Mouse (Mus musculus): Measurements from ENCODE around the gene Tbx2.
A peak's percentile ranks its signal among the peaks of the same experiment; 100 is the strongest.

Tbx2 gene

GRCm38 (mm10) chr11:85814678-85815077 is 17.7 kb upstream of the Tbx2 start:
- no peak for DNase-seq (ENCODE audit: low read depth, low spot score)
- Histone ChIP-seq H3K36me3 (ENCODE audit: control insufficient read depth, insufficient read depth, low read length, poor library complexity, severe bottlenecking) (no peaks in the 10 kb centered on the region), H3K27me3 (ENCODE audit: control insufficient read depth, insufficient read depth, low read length, poor library complexity, severe bottlenecking) (no peaks in the 10 kb centered on the region)

GRCm38 (mm10) chr11:85816471-85816870 is 15.9 kb upstream of the Tbx2 start:
- Histone ChIP-seq H3K36me3 (ENCODE audit: control insufficient read depth, insufficient read depth, low read length, poor library complexity, severe bottlenecking) (no peaks in the 10 kb centered on the region), H3K27me3 (ENCODE audit: control insufficient read depth, insufficient read depth, low read length, poor library complexity, severe bottlenecking) (no peaks in the 10 kb centered on the region)
- no peak for DNase-seq (ENCODE audit: low read depth, low spot score)

- no peaks in the 10 kb centered on the region for H3K36me3 ChIP-seq (ENCODE audit: control insufficient read depth, insufficient read depth, low read length, poor library complexity, severe bottlenecking)
- no peak for DNase-seq (ENCODE audit: low read depth, low spot score)
- H3K27me3 ChIP-seq (ENCODE audit: control insufficient read depth, insufficient read depth, low read length, poor library complexity, severe bottlenecking), result no peaks in the 10 kb centered on the region
These were observed 13.9 kb upstream of the Tbx2 start for GRCm38 (mm10) chr11:85818401-85818800.

- no peak for DNase-seq (ENCODE audit: low read depth, low spot score)
- no peaks in the 10 kb centered on the region for H3K27me3 ChIP-seq (ENCODE audit: control insufficient read depth, insufficient read depth, low read length, poor library complexity, severe bottlenecking)
These were observed 11.4 kb upstream of the Tbx2 start for GRCm38 (mm10) chr11:85820959-85821358.

GRCm38 (mm10) chr11:85821659-85822058 is 10.7 kb upstream of the Tbx2 start:
- Histone ChIP-seq H3K36me3 (ENCODE audit: control insufficient read depth, insufficient read depth, low read length, poor library complexity, severe bottlenecking) (no peaks in the 10 kb centered on the region), H3K27me3 (ENCODE audit: control insufficient read depth, insufficient read depth, low read length, poor library complexity, severe bottlenecking) (no peaks in the 10 kb centered on the region)
- DNase-seq (ENCODE audit: low read depth, low spot score), result no peak

More at GRCm38 (mm10) chr11:85820959-85821358, 11.4 kb upstream of the Tbx2 start:
- H3K36me3 ChIP-seq (ENCODE audit: control insufficient read depth, insufficient read depth, low read length, poor library complexity, severe bottlenecking), result no peaks in the 10 kb centered on the region

GRCm38 (mm10) chr11:85823181-85823580 is 9.2 kb upstream of the Tbx2 start:
- DNase-seq (ENCODE audit: low read depth, low spot score), result peak; percentile 59
- Histone ChIP-seq H3K27me3 (ENCODE audit: control insufficient read depth, insufficient read depth, low read length, poor library complexity, severe bottlenecking) (no peaks in the 10 kb centered on the region), H3K36me3 (ENCODE audit: control insufficient read depth, insufficient read depth, low read length, poor library complexity, severe bottlenecking) (no peaks in the 10 kb centered on the region)

GRCm38 (mm10) chr11:85823794-85824193 is 8.6 kb upstream of the Tbx2 start:
- Histone ChIP-seq H3K36me3 (ENCODE audit: control insufficient read depth, insufficient read depth, low read length, poor library complexity, severe bottlenecking) (no peaks in the 10 kb centered on the region), H3K27me3 (ENCODE audit: control insufficient read depth, insufficient read depth, low read length, poor library complexity, severe bottlenecking) (no peaks in the 10 kb centered on the region)
- no peak for DNase-seq (ENCODE audit: low read depth, low spot score)

GRCm38 (mm10) chr11:85825031-85825430 is 7.3 kb upstream of the Tbx2 start:
- no peak for DNase-seq (ENCODE audit: low read depth, low spot score)
- Histone ChIP-seq H3K27me3 (ENCODE audit: control insufficient read depth, insufficient read depth, low read length, poor library complexity, severe bottlenecking) (no peaks in the 10 kb centered on the region), H3K36me3 (ENCODE audit: control insufficient read depth, insufficient read depth, low read length, poor library complexity, severe bottlenecking) (no peaks in the 10 kb centered on the region)

- H3K36me3 ChIP-seq (ENCODE audit: control insufficient read depth, insufficient read depth, low read length, poor library complexity, severe bottlenecking), result no peaks in the 10 kb centered on the region
- H3K27me3 ChIP-seq (ENCODE audit: control insufficient read depth, insufficient read depth, low read length, poor library complexity, severe bottlenecking), result no peaks in the 10 kb centered on the region
- no peak for DNase-seq (ENCODE audit: low read depth, low spot score)
These were observed 6.5 kb upstream of the Tbx2 start for GRCm38 (mm10) chr11:85825823-85826222.

GRCm38 (mm10) chr11:85827342-85827741 is 5.0 kb upstream of the Tbx2 start:
- peaks cover 3% of the 10 kb centered on the region; the same call in 1 of the 2 replicates for H3K27me3 ChIP-seq (ENCODE audit: control insufficient read depth, insufficient read depth, low read length, poor library complexity, severe bottlenecking)
- DNase-seq (ENCODE audit: low read depth, low spot score), result no peak
- no peaks in the 10 kb centered on the region for H3K36me3 ChIP-seq (ENCODE audit: control insufficient read depth, insufficient read depth, low read length, poor library complexity, severe bottlenecking)

GRCm38 (mm10) chr11:85828691-85829519 is 3.4 kb upstream of the Tbx2 start:
- no peaks in the 10 kb centered on the region for H3K36me3 ChIP-seq (ENCODE audit: control insufficient read depth, insufficient read depth, low read length, poor library complexity, severe bottlenecking)
- DNase-seq (ENCODE audit: low read depth, low spot score), result no peak
- peaks cover 3% of the 10 kb centered on the region; the same call in 1 of the 2 replicates for H3K27me3 ChIP-seq (ENCODE audit: control insufficient read depth, insufficient read depth, low read length, poor library complexity, severe bottlenecking)

GRCm38 (mm10) chr11:85829520-85830440 is 2.6 kb upstream of the Tbx2 start:
- no peak for DNase-seq (ENCODE audit: low read depth, low spot score)
- Histone ChIP-seq H3K27me3 (ENCODE audit: control insufficient read depth, insufficient read depth, low read length, poor library complexity, severe bottlenecking) (peaks cover 3% of the 10 kb centered on the region; the same call in 1 of the 2 replicates), H3K36me3 (ENCODE audit: control insufficient read depth, insufficient read depth, low read length, poor library complexity, severe bottlenecking) (no peaks in the 10 kb centered on the region)

- no peaks in the 10 kb centered on the region for H3K36me3 ChIP-seq (ENCODE audit: control insufficient read depth, insufficient read depth, low read length, poor library complexity, severe bottlenecking)
- peaks cover 3% of the 10 kb centered on the region for H3K27me3 ChIP-seq (ENCODE audit: control insufficient read depth, insufficient read depth, low read length, poor library complexity, severe bottlenecking)
- no peak for DNase-seq (ENCODE audit: low read depth, low spot score)
These were observed 1.4 kb upstream of the Tbx2 start for GRCm38 (mm10) chr11:85830901-85831341.

- no peak for DNase-seq (ENCODE audit: low read depth, low spot score)
- H3K27me3 ChIP-seq (ENCODE audit: control insufficient read depth, insufficient read depth, low read length, poor library complexity, severe bottlenecking), result peaks cover 5% of the 10 kb centered on the region
- H3K36me3 ChIP-seq (ENCODE audit: control insufficient read depth, insufficient read depth, low read length, poor library complexity, severe bottlenecking), result no peaks in the 10 kb centered on the region
These were observed 608 bp upstream of the Tbx2 start for GRCm38 (mm10) chr11:85831656-85832230.
